Mouse (Mus musculus) small intestine, adult 2 months (tissue): Measurements from ENCODE around the gene Mcoln1. TPM values are rescaled to one million over a fixed set of nuclear protein-coding genes. Genes with fewer than 3 reads are reported as not detected.

ENCODE experiments used
- H3K27ac ChIP-seq: fragments of 200-500 bp; 2 replicates; pipeline ENCODE4 v1.5.1; 2012; ENCODE audit warnings: low read depth, low read length, control low read depth, inconsistent platforms; ENCODE audit not compliant: insufficient read depth
- H3K27me3 ChIP-seq: fragments of 200-500 bp; 2 replicates; pipeline ENCODE4 v1.6.1; 2012; ENCODE audit warnings: mild to moderate bottlenecking, moderate library complexity, low read length, inconsistent platforms; ENCODE audit not compliant: control insufficient read depth, insufficient read depth
- H3K36me3 ChIP-seq: fragments of 200-500 bp; 2 replicates; pipeline ENCODE4 v1.6.1; 2012; ENCODE audit warnings: mild to moderate bottlenecking, low read length, control low read depth, inconsistent platforms; ENCODE audit not compliant: control insufficient read depth, insufficient read depth
- H3K4me1 ChIP-seq: fragments of 200-500 bp; 2 replicates; pipeline ENCODE4 v1.6.1; 2012; ENCODE audit warnings: low read length, inconsistent platforms, mixed read lengths; ENCODE audit not compliant: control insufficient read depth, insufficient read depth, insufficient read length
- H3K4me3 ChIP-seq: fragments of 200-500 bp; 2 replicates; pipeline ENCODE4 v1.5.1; 2012; ENCODE audit warnings: low read depth, mild to moderate bottlenecking, control low read depth, inconsistent platforms, low read length, moderate library complexity
- CTCF ChIP-seq: fragments of 200-500 bp; IDR thresholded peaks from 2 replicates; pipeline ENCODE4 v1.5.1; 2012; ENCODE audit warnings: low read depth, mild to moderate bottlenecking, control low read depth, inconsistent platforms, low read length, moderate library complexity, mixed read lengths; ENCODE audit not compliant: insufficient replicate concordance, insufficient read length; ENCODE audit errors: extremely low read depth
- POLR2A ChIP-seq: fragments of 200-500 bp; IDR thresholded peaks from 2 replicates; pipeline ENCODE4 v1.6.1; 2012; ENCODE audit warnings: low read depth, mild to moderate bottlenecking, control low read depth, inconsistent platforms, low read length, moderate library complexity
- WGBS: fragments of 180-500 bp; shearing (Covaris S2); methylation state at CpG from one replicate; pipeline ENCODE4 v1.1.7; 2018; 5-methylcytosine and 5-hydroxymethylcytosine counted together
- polyA plus RNA-seq: library from polyadenylated mRNA; depleted of rRNA; stranded (reverse); fragments of >200 nt; gene quantifications from 2 replicates; pipeline ENCODE4 v1.2.3, GENCODE M21; 2012; rRNA removed

Mcoln1 gene
- polyA plus RNA-seq = 123 and 389 TPM in 2 replicates

- H3K27ac ChIP-seq = peak within 1 kb of the TSS; percentile 64
- H3K27me3 ChIP-seq = no peaks in the 10 kb centered on the region
- TF ChIP-seq POLR2A = peak; percentile 71; the same call in 1 of the 2 replicates
- no peak for TF ChIP-seq CTCF
- WGBS = under 1% methylated on average over 70 of the region's 70 CpGs
- H3K4me1 ChIP-seq = peaks cover 10% of the 10 kb centered on the region; the same call in 1 of the 2 replicates
- H3K36me3 ChIP-seq = peaks cover 3% of the 10 kb centered on the region
- H3K4me3 ChIP-seq = peak within 1 kb of the TSS; percentile 81
Observed at GRCm38 (mm10) chr8:3500235-3501090, at the start of gene Mcoln1. TSS of gene Mcoln1 (plus strand) at chr8:3500457.

DNA sequence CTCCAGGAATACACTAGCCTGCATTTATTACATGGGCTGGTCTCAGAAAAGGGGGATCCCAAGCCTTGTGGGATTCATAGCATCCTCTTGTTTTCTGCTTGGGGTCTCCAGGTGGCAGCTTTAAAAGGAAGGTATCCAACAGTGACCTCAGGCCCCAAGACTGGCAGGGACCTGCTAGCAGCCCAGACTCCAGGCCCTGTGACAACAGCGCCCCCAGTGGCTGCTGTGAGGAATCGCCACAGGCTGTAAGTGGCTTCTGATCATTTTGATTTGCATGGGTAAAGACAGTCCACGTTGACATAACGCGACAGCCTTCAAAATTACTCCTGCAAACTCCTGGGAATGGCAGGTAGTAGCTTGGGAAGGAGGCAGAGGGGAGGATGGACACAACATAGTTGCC, 49.6 kb upstream of the Mcoln1 start:
- peaks cover 66% of the 10 kb centered on the region for H3K36me3 ChIP-seq
- H3K4me3 ChIP-seq = no peak overlapping the region
- H3K27ac ChIP-seq = no peak overlapping the region
- H3K4me1 ChIP-seq = no peaks in the 10 kb centered on the region
- H3K27me3 ChIP-seq = no peaks in the 10 kb centered on the region
- 29% methylated on average over 5 of the region's 5 CpGs for WGBS
- TF ChIP-seq CTCF (peak; percentile 92), POLR2A (no peak)

DNA sequence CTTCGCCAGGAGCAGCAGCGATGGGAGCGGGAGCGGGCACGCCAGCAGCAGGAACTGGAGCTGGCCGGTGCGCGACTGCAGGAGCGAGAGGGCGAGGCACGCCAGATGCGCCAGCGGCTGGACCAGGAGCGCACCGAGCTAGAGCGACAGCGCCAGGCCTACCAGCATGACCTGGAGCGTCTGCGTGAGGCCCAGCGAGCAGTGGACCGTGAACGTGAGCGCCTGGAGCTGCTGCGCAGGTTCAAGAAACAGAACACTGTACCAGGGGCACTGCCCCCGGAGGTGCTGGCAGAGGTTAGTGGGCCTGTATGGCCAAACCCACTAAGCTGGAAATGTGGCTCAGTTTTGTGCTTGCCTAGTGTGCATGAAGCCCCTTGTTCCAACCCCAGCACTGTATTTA, 48.3 kb upstream of the Mcoln1 start:
- Histone ChIP-seq H3K27ac (no peak overlapping the region), H3K4me3 (no peak overlapping the region), H3K27me3 (no peaks in the 10 kb centered on the region), H3K36me3 (peaks cover 71% of the 10 kb centered on the region), H3K4me1 (no peaks in the 10 kb centered on the region)
- TF ChIP-seq POLR2A (no peak), CTCF (no peak)
- WGBS = 98% methylated on average over 25 of the region's 25 CpGs

GRCm38 (mm10) chr8:3463248-3463647, 37.0 kb upstream of the Mcoln1 start:
- Histone ChIP-seq H3K4me1 (peaks cover 4% of the 10 kb centered on the region; the same call in 1 of the 2 replicates), H3K27ac (no peak overlapping the region), H3K4me3 (no peak overlapping the region), H3K27me3 (no peaks in the 10 kb centered on the region), H3K36me3 (peaks cover 4% of the 10 kb centered on the region; the same call in 1 of the 2 replicates)
- TF ChIP-seq CTCF (no peak), POLR2A (no peak)
- WGBS = 93% methylated on average over 2 of the region's 2 CpGs

DNA sequence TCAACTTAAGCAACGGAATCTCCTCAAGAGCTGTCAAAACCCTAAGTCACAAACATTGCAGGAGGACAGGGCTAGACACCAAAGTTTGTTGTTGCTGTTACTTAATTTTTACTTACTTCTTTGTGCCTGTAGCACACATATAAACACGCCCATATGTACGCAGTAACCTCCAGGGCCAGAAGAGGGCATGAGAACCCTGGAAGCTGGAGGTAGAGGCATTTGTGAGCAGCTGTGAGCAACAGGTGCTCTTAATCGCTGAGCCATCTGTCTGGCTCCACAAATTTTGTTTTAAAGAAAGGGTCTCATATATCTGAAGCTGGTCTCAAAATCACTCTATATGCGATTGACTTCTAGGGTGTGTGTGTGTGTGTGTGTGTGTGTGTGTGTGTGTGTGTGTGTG, 35.9 kb upstream of the Mcoln1 start:
- Histone ChIP-seq H3K4me3 (no peak overlapping the region), H3K36me3 (peaks cover 2% of the 10 kb centered on the region; the same call in 1 of the 2 replicates), H3K4me1 (peaks cover 6% of the 10 kb centered on the region; the same call in 1 of the 2 replicates), H3K27ac (no peak overlapping the region), H3K27me3 (no peaks in the 10 kb centered on the region)
- TF ChIP-seq CTCF (peak; percentile 48; the same call in 1 of the 2 replicates), POLR2A (no peak)
- WGBS = 52% methylated on average over 5 of the region's 5 CpGs

GRCm38 (mm10) chr8:3467006-3467885, 33.0 kb upstream of the Mcoln1 start, which contains the start of gene Pex11g:
TSS of gene Pex11g (minus strand) at chr8:3467680.
- 2% methylated on average over 32 of the region's 32 CpGs for WGBS
- TF ChIP-seq POLR2A (peak; percentile 60; the same call in 1 of the 2 replicates), CTCF (no peak)
- peak within 1 kb of the TSS; percentile 92 for H3K4me3 ChIP-seq
- H3K36me3 ChIP-seq = no peaks in the 10 kb centered on the region
- H3K4me1 ChIP-seq = peaks cover 6% of the 10 kb centered on the region; the same call in 1 of the 2 replicates
- no peaks in the 10 kb centered on the region for H3K27me3 ChIP-seq
- H3K27ac ChIP-seq = peak within 1 kb of the TSS; percentile 75

DNA sequence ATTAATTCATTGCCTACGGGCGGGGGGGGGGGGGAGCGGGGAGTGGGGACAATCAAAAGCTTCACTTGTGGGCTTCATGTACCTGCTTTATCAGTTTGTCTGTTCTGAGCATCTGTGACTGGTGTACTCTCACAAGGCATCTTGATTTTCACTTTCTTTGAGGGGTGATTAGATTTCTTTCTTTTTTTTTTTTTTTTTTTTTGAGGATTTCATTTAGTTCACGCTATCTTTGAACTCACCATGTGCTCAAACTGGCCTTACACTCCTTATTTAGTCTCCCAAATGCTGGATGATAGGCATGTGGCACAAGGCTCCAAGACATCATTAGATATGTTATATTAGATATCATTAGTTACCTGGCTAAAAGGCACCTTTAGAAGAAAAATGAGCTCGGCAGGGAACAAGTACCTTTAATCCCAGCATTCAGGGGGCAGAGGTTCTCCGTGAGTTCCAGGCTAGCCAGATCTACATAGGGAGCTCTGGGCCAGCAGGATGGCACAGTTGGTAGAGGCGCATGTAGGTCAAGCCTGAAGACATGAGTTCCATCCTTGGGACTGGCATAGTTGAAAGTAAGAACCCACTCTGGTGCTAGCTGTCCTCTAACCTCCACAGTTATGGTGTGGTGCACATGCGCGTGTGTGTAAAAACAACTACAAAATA, 32.2 kb upstream of the Mcoln1 start:
- no peaks in the 10 kb centered on the region for H3K27me3 ChIP-seq
- 50% methylated on average over 9 of the region's 9 CpGs for WGBS
- H3K36me3 ChIP-seq = no peaks in the 10 kb centered on the region
- peaks cover 6% of the 10 kb centered on the region; the same call in 1 of the 2 replicates for H3K4me1 ChIP-seq
- peak overlapping the region; percentile 92 for H3K4me3 ChIP-seq
- H3K27ac ChIP-seq = no peak overlapping the region
- TF ChIP-seq CTCF = no peak
- TF ChIP-seq POLR2A = no peak
